Mouse (Mus musculus) embryonic facial prominence, embryonic 14.5 days (tissue): ENCODE measurements around the gene Brinp1. TPM values are rescaled to one million over a fixed set of nuclear protein-coding genes. Genes with fewer than 3 reads are reported as not detected.

ENCODE experiments used
- ATAC-seq: fragments of 200-750 bp; cut with Nextera tagmentation; 2 replicates; pipeline ENCODE4 v1.8.0; 2017; ENCODE audit warnings: low read depth, moderate number of reproducible peaks, moderate TSS enrichment
- DNase-seq: peaks from one replicate; pipeline ENCODE4 v3.0.0-alpha.2; 2015; ENCODE audit warnings: low spot score
- H3K27ac ChIP-seq: fragments of 300-500 bp; sonication (generic); replicated peaks from 2 replicates; pipeline ENCODE4 v1.5.1; 2014; ENCODE audit warnings: low read depth, mild to moderate bottlenecking, low read length, moderate library complexity
- H3K27me3 ChIP-seq: fragments of 300-500 bp; sonication (generic); replicated peaks from 2 replicates; pipeline ENCODE4 v1.6.1; 2014; ENCODE audit warnings: low read length; ENCODE audit not compliant: control insufficient read depth, insufficient read depth
- H3K36me3 ChIP-seq: fragments of 300-500 bp; sonication (generic); 2 replicates; pipeline ENCODE4 v1.6.1; 2014; ENCODE audit warnings: low read length, mixed read lengths; ENCODE audit not compliant: control insufficient read depth, insufficient read depth
- H3K4me1 ChIP-seq: fragments of 300-500 bp; sonication (generic); 2 replicates; pipeline ENCODE4 v1.6.1; 2014; ENCODE audit warnings: antibody characterized with exemption, low read length; ENCODE audit not compliant: control insufficient read depth, insufficient read depth
- H3K4me2 ChIP-seq: fragments of 300-500 bp; sonication (generic); 2 replicates; pipeline ENCODE4 v1.6.1; 2014; ENCODE audit warnings: low read depth, mild to moderate bottlenecking, low read length, moderate library complexity, mixed read lengths
- H3K4me3 ChIP-seq: fragments of 300-500 bp; sonication (generic); 2 replicates; pipeline ENCODE4 v1.5.1; 2014; ENCODE audit warnings: low read depth, mild to moderate bottlenecking, low read length
- H3K9ac ChIP-seq: fragments of 300-500 bp; sonication (generic); 2 replicates; pipeline ENCODE4 v1.6.1; 2014; ENCODE audit warnings: low read depth, mild to moderate bottlenecking, low read length, moderate library complexity, mixed read lengths
- H3K9me3 ChIP-seq: fragments of 300-500 bp; sonication (generic); 2 replicates; pipeline ENCODE4 v1.6.1; 2016; ENCODE audit warnings: low read length; ENCODE audit not compliant: control insufficient read depth
- WGBS: fragments of 180-500 bp; shearing (Covaris S2); extraction: QIAGEN DNeasy Blood & Tissue Kit; methylation state at CpG from one replicate; pipeline ENCODE4 v1.1.7; 2014; 5-methylcytosine and 5-hydroxymethylcytosine counted together
- polyA plus RNA-seq: library from polyadenylated mRNA; unstranded; fragments of >200 nt; fragmentation: Nextera tagmentation; extraction: Ambion mirVana; gene quantifications from 2 replicates; pipeline ENCODE4 v1.2.1, GENCODE M21; 2014

The Brinp1 gene
- polyA plus RNA-seq, 1 experiment from 2014 or later, result 13.2 TPM

GRCm38 (mm10) chr4:68788477-68788999 is 165.7 kb downstream of the Brinp1 start:
- Histone ChIP-seq H3K9ac (no peak overlapping the region), H3K27me3 (no peaks in the 10 kb centered on the region), H3K27ac (no peak overlapping the region), H3K36me3 (no peaks in the 10 kb centered on the region), H3K4me1 (no peaks in the 10 kb centered on the region), H3K9me3 (no peaks in the 10 kb centered on the region), H3K4me3 (no peak overlapping the region), H3K4me2 (no peak overlapping the region)
- DNase-seq (no peak), ATAC-seq (no peak)
- 42% methylated on average over 4 of the region's 4 CpGs for WGBS

- H3K4me3 ChIP-seq, result no peak overlapping the region
- no peaks in the 10 kb centered on the region for H3K9me3 ChIP-seq
- no peaks in the 10 kb centered on the region for H3K27me3 ChIP-seq
- ATAC-seq (no peak), DNase-seq (no peak)
- no peak overlapping the region for H3K4me2 ChIP-seq
- WGBS, result 61% methylated on average over 2 of the region's 2 CpGs
- no peaks in the 10 kb centered on the region for H3K36me3 ChIP-seq
- no peaks in the 10 kb centered on the region for H3K4me1 ChIP-seq
- no peak overlapping the region for H3K27ac ChIP-seq
- H3K9ac ChIP-seq, result no peak overlapping the region
These were observed 166.6 kb downstream of the Brinp1 start for GRCm38 (mm10) chr4:68787642-68788041.

GRCm38 (mm10) chr4:68768256-68768655 is 185.9 kb downstream of the Brinp1 start:
- H3K27ac ChIP-seq, result no peak overlapping the region
- ATAC-seq (no peak), DNase-seq (peak; percentile 48)
- no peaks in the 10 kb centered on the region for H3K4me1 ChIP-seq
- no peaks in the 10 kb centered on the region for H3K36me3 ChIP-seq
- H3K9ac ChIP-seq, result no peak overlapping the region
- H3K4me2 ChIP-seq, result no peak overlapping the region
- H3K27me3 ChIP-seq, result no peaks in the 10 kb centered on the region
- no peaks in the 10 kb centered on the region for H3K9me3 ChIP-seq
- H3K4me3 ChIP-seq, result no peak overlapping the region
- WGBS, result 40% methylated on average over 5 of the region's 5 CpGs

- no peak overlapping the region for H3K4me2 ChIP-seq
- ATAC-seq (no peak), DNase-seq (no peak)
- whole genome bisulfite sequencing, result 38% methylated on average over 5 of the region's 5 CpGs
- no peak overlapping the region for H3K4me3 ChIP-seq
- no peaks in the 10 kb centered on the region for H3K9me3 ChIP-seq
- H3K4me1 ChIP-seq, result no peaks in the 10 kb centered on the region
- H3K36me3 ChIP-seq, result no peaks in the 10 kb centered on the region
- H3K27ac ChIP-seq, result no peak overlapping the region
- H3K27me3 ChIP-seq, result no peaks in the 10 kb centered on the region
- H3K9ac ChIP-seq, result no peak overlapping the region
These were observed 186.8 kb downstream of the Brinp1 start for GRCm38 (mm10) chr4:68767393-68767792.

- Histone ChIP-seq H3K9me3 (no peaks in the 10 kb centered on the region), H3K4me1 (no peaks in the 10 kb centered on the region), H3K27me3 (no peaks in the 10 kb centered on the region), H3K27ac (no peak overlapping the region), H3K4me2 (no peak overlapping the region), H3K36me3 (no peaks in the 10 kb centered on the region), H3K9ac (no peak overlapping the region), H3K4me3 (no peak overlapping the region)
- WGBS, result 66% methylated on average over 12 of the region's 12 CpGs
- DNase-seq (peak; percentile 3), ATAC-seq (no peak)
These were observed 188.2 kb downstream of the Brinp1 start for GRCm38 (mm10) chr4:68765772-68766573.

- DNase-seq, result no peak
- Histone ChIP-seq H3K4me3 (no peak overlapping the region), H3K27ac (no peak overlapping the region), H3K27me3 (no peaks in the 10 kb centered on the region), H3K36me3 (no peaks in the 10 kb centered on the region), H3K4me1 (no peaks in the 10 kb centered on the region), H3K4me2 (no peak overlapping the region), H3K9me3 (no peaks in the 10 kb centered on the region), H3K9ac (no peak overlapping the region)
- WGBS, result 87% methylated on average over 2 of the region's 2 CpGs
- ATAC-seq, result no peak
These were observed 189.3 kb downstream of the Brinp1 start for GRCm38 (mm10) chr4:68764937-68765336.

GRCm38 (mm10) chr4:68720983-68721382 is 233.2 kb downstream of the Brinp1 start:
- Histone ChIP-seq H3K9ac (no peak overlapping the region), H3K4me3 (no peak overlapping the region), H3K9me3 (no peaks in the 10 kb centered on the region), H3K36me3 (no peaks in the 10 kb centered on the region), H3K4me2 (no peak overlapping the region), H3K4me1 (no peaks in the 10 kb centered on the region), H3K27me3 (no peaks in the 10 kb centered on the region), H3K27ac (no peak overlapping the region)
- ATAC-seq, result no peak
- no peak for DNase-seq
- 14% methylated on average over 1 of the region's 1 CpGs for WGBS
